Mouse (Mus musculus) thymus, postnatal 25 days (tissue): ENCODE data around the gene Cdca4.

Experiments used
- DNase-seq: peaks from one replicate; pipeline ENCODE4 v3.0.0; 2022

Gene Cdca4

DNA sequence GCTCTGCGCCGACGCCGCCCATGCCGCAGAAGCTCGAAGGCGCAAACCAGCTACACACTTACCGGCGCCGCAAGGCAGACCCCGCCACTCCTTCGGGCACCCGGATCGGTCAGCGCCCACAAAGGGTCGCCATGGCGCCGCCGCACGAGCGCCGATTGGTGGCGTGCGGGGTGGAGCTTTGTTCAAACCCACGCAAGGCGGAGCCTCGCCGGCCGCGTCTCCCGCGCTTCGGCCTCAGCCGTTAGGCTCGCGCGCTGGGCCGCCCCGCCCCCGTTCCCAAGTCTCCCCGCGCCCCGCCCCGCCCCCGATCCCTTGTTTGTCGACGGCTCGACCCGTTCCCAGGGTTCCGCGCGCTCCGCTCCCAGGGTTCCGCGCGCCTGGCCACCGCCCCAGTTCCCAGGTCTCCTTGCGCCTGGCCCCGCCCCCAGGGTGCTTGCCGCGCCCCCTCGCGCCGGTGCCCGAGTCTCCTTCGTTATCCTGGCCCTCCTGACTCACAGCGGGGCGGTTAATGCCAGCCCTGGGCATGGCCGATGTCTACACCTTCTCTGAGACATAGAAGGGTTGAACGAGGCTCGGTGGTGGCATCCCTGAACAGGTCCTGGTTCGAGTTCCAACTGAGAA is at the start of gene Cdca4:
Gene Cdca4, minus strand, starts transcription at position 180 of the 621 bp plus-strand sequence.
- peak; percentile 98 for DNase-seq

- peak; percentile 50 for DNase-seq
Measured at GRCm38 (mm10) chr12:112877607-112878020, 48.4 kb upstream of the Cdca4 start.

- no peak for DNase-seq
Measured at GRCm38 (mm10) chr12:112877073-112877576, 47.9 kb upstream of the Cdca4 start.

DNA sequence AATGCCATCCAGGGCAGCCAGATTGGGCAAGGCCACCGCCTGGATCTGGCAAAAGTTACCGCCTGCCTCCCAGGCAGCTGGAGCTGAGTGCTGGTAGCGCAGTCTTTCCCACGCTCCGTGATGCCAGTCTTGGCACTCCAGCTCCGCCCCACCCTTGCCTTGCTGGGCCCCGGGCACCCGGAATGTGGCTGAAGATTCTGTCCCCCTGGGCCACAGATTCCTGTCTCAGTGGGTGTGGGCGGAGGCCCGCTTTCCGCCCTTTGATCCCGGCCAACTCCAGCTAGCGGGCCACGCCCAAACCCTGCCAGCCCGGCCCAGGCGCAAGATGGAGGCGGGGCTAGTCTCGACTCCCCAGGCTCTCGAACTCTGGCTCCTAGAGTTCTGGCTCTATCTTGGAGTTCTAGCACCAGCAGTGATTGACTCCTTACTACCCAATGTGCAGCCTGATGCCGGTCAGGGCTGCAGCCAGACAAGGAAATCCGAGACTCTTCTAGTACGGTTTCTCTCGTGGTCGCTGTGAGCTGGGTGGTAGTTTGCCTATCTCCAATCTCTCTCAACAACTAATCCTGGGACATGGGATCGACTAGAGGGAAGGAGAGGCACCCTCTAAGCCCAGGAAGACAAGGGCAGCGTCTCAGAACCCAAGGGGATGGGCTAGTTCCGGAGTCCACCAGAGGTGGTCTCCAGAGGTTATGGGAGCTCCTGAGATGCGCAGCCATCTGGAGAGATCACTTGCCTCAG is 47.3 kb upstream of the Cdca4 start:
- peak; percentile 60 for DNase-seq

DNA sequence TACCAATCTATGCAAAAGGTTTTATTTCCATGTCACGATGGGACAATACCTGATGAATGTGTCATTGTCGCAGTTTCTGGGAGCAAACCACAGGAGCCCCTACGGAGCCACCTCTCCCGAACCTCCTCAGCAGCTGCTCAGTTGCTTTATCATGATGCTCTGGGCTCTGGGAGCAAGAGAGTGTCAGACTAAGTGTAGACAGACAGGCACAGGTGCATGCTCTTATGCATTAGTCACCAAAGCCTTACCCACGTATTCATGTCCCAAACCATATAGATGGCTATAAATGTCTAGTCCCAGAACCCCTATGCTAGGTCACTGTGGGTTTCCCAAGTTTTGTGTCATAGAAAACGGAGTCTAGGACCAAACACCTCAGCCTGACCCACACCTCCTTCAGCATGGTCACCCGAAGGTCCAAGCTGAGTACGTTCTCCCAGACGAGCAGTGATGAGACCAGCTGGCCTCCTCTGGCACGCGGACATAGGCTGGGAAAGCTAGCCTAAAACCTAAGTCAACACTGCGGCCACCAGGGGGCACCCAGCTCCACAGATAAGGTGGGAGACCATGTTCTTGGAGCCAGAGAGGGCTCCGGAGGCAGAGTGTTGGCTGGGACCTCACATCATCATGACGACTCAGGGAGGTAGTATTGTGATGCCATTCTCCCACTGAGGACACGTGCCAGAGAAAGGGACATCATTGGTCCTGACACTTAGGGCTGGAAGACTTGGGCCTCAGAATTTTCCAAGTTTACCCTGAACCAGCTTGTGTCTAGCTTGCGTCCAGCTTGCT is 46.2 kb upstream of the Cdca4 start:
- peak; percentile 90 for DNase-seq

DNA sequence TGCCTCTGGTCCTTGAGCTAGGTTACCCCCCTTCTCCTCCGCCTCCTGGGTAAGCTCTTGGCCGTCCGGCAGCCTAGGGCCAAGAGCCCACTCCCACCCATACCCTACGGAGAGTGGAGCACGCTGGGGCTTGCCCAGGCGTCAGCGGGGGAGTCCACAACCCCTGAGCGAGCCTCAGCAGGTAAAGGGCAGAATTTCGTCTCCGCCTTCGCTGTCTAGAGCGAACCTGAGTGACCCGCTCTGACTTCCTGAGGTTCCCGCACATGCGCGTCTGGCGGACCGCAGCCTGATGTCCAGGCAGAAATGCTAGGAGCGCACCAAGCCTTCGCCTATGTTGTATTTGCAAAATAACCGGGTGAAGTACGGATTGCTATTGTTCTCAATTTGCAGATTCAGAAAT is 45.0 kb upstream of the Cdca4 start:
- DNase-seq = no peak

- DNase-seq = peak; percentile 84
Measured at GRCm38 (mm10) chr12:112873452-112874190, 44.4 kb upstream of the Cdca4 start.

- no peak for DNase-seq
Measured at GRCm38 (mm10) chr12:112872991-112873390, 43.8 kb upstream of the Cdca4 start.

GRCm38 (mm10) chr12:112871272-112871671 is 42.0 kb upstream of the Cdca4 start:
- no peak for DNase-seq

DNA sequence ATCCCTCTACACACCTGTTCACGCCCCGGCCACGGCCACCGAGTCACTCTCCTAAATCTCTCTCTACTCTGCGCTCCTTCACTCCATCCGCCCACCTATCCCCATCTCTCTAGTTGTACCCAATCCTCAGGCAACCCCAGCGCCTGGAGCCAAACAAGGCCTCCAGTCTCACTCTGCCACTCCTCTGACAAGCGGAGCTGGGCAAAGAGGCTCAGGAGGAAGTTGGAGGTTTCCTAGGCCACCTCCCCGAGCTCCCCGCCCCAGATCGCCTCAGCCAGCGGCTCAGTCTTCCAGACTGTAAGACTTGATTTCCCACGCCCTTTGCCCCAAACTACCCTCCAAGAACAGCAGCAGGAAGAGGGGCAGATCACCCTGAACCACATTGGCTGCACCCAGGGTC is 41.6 kb upstream of the Cdca4 start:
- peak; percentile 71 for DNase-seq

DNA sequence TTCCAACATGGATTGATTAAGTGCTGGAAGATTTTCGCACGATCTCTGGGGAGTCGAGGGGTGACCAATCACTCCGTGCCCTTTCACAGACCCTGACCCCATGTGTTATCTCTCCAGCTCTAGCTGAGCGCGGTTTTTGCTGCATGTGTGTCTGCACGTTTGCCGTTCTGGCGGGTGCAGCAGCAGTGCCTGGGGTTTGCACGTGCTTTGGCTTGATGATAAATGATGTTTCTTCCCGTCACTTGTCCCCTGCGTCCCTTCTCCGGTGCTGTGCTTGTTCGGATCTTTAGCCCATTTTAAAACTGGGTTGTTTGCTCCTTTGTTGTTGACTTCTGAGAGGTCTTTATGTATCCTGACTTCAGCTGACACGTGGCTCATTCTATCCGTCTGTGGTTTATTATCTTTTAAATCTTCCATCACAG is 40.6 kb upstream of the Cdca4 start:
- peak; percentile 64 for DNase-seq

DNA sequence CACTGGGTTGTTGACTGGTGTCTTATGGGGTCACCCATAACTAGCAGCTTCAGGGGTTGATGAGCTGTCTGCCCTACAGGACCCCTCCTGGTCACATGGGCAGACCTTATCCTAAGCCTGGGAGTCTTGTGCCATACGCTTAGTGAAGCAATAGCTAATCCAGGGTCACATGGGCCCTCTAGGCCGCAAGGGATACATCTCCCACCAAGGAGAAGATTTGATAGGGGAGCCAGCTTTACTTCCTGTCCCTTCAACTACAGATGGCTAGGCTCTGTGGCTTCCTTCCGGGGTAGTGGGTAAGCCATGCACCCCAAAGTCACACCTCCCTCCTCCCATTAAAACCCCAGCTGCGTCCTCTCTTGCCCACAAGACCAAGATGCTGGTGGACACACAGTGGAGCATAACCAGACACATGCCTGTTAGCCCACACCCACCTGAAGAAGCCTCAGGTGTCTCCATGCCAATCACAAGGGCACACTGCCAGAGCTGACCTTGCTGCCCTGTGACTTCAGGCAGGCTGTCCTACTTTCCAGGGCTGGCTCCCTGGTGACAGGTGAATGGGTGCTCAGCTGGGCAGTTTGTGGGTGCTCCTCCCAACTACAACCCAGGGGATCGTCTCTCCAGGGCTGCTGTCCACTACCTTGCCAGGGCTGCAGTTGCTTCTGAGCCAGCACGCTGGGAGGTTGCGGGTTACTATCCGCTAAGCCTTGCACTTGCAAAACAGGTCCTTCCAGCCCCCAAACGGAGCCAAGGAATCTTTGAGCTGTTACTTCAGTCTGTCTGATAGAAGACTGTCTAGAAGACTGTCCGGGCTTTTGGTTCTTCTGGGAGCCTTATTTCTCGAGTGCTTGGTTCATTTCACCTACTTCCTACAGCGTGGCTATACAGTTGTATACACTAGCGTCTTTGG is 39.2 kb upstream of the Cdca4 start, which contains the start of gene Gpr132:
Gene Gpr132, minus strand, starts transcription at position 51 of the 910 bp plus-strand sequence.
- peak; percentile 71 for DNase-seq

DNA sequence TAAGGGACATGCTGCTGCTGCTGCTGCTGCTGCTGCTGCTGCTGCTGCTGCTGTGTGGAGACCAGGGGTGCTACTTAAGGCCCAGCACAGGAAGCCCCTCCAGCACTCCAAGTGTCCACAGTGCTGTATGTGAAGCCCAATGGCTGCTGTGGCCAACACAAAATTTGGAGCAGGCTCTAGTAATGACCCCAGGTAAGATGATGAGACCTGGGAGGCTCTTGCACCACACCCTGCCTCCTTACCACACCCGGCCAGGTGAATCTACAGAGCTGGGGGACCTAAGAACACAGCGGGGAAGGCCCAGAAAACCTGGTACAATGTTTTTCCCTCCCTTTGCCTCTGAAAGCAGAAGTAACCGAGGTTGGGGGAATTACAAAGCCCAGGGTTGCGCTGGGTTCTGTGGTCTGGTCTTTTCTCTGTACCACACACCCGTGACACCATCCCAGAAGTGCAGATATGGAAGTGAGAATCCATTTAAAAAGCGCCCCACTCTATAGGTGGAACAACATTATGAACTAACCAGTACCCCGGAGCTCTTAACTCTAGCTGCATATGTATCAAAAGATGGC is 38.0 kb upstream of the Cdca4 start:
- no peak for DNase-seq

GRCm38 (mm10) chr12:112866467-112867080 is 37.4 kb upstream of the Cdca4 start:
- no peak for DNase-seq

GRCm38 (mm10) chr12:112864804-112865203 is 35.6 kb upstream of the Cdca4 start:
- no peak for DNase-seq

- DNase-seq = no peak
Measured at GRCm38 (mm10) chr12:112861911-112862321, 32.7 kb upstream of the Cdca4 start.

GRCm38 (mm10) chr12:112860765-112861164 is 31.5 kb upstream of the Cdca4 start:
- DNase-seq = peak; percentile 82

- peak; percentile 90 for DNase-seq
Measured at GRCm38 (mm10) chr12:112859930-112860329, 30.7 kb upstream of the Cdca4 start.

- peak; percentile 51 for DNase-seq
Measured at GRCm38 (mm10) chr12:112858581-112859336, 29.5 kb upstream of the Cdca4 start.
